Mouse (Mus musculus): ENCODE measurements around the gene Gfra4. TPM values are rescaled to one million over a fixed set of nuclear protein-coding genes. Genes with fewer than 3 reads are reported as not detected.
A peak's percentile ranks its signal among the peaks of the same experiment; 100 is the strongest.

Gene Gfra4
- polyA plus RNA-seq, 1 experiment = not detected

DNA sequence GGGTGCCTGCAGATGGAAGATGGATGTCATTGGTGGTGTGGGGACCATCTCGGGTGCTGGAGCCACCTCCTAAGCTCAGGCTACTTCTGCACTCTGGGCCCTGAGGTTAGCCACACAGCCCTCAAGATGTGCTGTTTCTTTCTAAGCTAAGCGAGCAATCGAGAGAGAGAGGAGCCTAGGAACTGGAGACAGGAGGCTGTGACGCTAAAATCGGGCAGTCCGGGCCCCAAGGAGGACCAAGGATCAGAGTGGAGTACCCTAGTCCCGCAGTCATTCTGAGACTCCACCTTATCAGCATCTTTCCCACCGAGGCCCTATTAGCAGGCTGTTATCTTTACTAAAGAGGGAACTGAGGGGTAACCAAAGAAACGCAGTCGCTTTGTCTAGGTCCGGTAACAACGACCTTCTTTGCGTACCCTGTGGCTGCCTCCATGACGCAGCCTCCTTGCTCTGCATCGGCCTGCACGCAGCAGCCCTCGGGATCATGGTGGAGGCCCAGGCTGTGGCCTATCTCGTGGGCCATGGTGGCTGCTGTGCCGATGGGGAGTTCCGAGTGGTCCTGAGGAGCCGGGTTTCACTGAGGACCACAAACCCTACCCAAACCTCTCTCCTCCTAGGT, 11.9 kb upstream of the Gfra4 start:
- H3K27me3 ChIP-seq (ENCODE audit: control insufficient read depth) = peaks cover 84% of the 10 kb centered on the region

DNA sequence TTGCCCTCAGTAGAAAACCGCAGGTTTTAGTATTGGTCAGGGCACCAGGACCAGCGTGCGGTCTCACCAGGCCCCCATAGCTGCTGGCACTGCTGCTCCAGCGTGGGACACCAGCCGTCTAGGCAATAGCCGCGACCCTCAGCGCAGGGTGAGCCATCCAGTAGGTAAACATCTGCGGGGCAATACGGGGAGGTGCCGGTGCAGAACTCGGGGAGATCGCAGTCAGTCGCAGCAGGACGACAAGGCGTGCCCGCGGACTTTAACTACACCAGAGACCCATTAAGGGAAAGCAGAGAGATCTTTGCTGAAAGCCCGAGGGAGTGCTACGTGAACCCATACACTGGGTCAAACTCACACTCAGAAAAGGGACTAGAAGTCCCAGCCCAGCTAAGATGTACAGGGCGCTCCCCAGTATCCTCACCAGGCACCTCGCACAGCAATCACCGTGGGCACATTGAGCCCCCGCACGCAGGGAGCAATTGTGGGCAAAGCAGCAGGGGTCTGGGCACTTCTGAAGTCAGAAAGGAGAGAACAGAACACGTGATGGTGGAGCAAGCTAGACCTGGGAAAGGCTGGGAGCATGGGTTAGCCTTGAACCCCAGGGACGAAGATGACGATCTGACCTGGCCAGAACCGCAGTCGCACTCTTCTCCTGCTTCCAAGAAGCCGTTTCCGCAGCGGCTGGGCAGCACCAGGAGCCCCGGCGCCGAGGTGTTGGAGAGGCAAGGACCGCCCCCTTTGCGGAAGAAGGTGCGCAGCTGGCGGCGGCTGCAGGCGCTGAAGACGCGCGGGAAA, 11.2 kb upstream of the Gfra4 start:
- peaks cover 51% of the 10 kb centered on the region for H3K4me1 ChIP-seq (ENCODE audit: control insufficient read depth)
- H3K9me3 ChIP-seq (ENCODE audit: control insufficient read depth, low read length) = peaks cover 3% of the 10 kb centered on the region; the same call in 1 of the 2 replicates
- peaks cover 82% of the 10 kb centered on the region for H3K27me3 ChIP-seq (ENCODE audit: control insufficient read depth)
- no peak overlapping the region for H3K4me3 ChIP-seq (replicated peaks)
- H3K36me3 ChIP-seq (ENCODE audit: control insufficient read depth) = no peaks in the 10 kb centered on the region
- TF ChIP-seq TAL1 (IDR thresholded peaks at IDR 0.05; ENCODE audit: low read length) = no peak
- no peak for TF ChIP-seq GATA1 (IDR thresholded peaks at IDR 0.05; ENCODE audit: low read length)

More for the DNA sequence above, 11.9 kb upstream of the Gfra4 start:
- Histone ChIP-seq H3K36me3 (ENCODE audit: control insufficient read depth) (no peaks in the 10 kb centered on the region), H3K9me3 (ENCODE audit: control insufficient read depth, low read length) (peaks cover 3% of the 10 kb centered on the region; the same call in 1 of the 2 replicates), H3K4me1 (ENCODE audit: control insufficient read depth) (peaks cover 51% of the 10 kb centered on the region), H3K4me3 (replicated peaks) (no peak overlapping the region)
- TF ChIP-seq TAL1 (IDR thresholded peaks at IDR 0.05; ENCODE audit: low read length) (no peak), GATA1 (IDR thresholded peaks at IDR 0.05; ENCODE audit: low read length) (no peak)

DNA sequence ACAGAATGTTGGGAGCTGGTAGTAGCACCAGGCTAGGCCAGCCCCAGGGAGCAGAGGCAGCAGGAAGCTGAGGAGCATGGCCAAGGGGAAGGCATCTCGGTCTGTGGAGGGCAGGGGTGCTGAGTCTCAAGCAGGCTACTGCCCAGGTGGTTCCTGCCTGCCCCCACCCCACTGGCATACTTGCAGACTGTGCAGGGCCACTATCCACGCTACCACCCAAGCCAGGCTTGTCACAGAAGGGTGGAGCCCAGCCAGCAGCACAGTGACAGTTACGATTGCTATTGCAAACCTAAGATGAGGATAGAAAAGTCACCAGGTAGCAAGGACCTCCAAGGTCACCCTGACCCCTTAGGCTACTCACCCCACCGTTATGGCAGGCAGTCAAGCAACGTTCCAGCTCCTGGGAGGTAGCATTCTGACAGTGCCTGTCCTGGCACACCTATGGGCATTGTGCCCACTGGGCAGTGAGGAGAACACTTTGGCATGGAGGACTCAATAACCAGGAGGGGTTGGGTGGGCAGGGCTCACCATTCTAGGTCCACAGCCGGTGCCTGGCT, 10.1 kb upstream of the Gfra4 start:
- Histone ChIP-seq H3K27me3 (ENCODE audit: control insufficient read depth) (peaks cover 83% of the 10 kb centered on the region), H3K9me3 (ENCODE audit: control insufficient read depth, low read length) (peaks cover 3% of the 10 kb centered on the region; the same call in 1 of the 2 replicates), H3K36me3 (ENCODE audit: control insufficient read depth) (no peaks in the 10 kb centered on the region), H3K4me1 (ENCODE audit: control insufficient read depth) (peaks cover 51% of the 10 kb centered on the region), H3K4me3 (replicated peaks) (no peak overlapping the region)
- TF ChIP-seq TAL1 (IDR thresholded peaks at IDR 0.05; ENCODE audit: low read length) (no peak), GATA1 (IDR thresholded peaks at IDR 0.05; ENCODE audit: low read length) (no peak)

DNA sequence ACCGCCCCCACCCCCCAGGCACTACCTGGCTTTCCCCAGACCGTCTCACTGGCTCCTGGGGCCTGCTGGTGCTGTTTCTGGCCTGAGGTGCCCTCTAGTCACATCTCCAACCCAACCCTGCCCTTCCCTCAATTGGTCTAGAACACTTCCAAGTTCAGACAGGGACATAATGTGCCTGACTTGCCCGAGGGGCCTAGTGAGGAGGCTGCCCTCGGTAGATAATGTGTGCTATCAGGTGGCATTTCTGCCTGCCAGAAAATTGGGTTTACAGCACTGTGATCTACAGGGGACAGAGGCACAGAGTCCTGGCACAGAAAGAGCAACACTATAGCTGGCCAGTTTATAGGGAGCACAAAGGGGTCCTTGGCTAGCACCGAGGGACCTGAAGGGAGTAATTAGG, 9.2 kb upstream of the Gfra4 start:
- H3K4me1 ChIP-seq (ENCODE audit: control insufficient read depth) = peaks cover 51% of the 10 kb centered on the region
- peaks cover 85% of the 10 kb centered on the region for H3K27me3 ChIP-seq (ENCODE audit: control insufficient read depth)
- no peaks in the 10 kb centered on the region for H3K36me3 ChIP-seq (ENCODE audit: control insufficient read depth)
- TF ChIP-seq TAL1 (IDR thresholded peaks at IDR 0.05; ENCODE audit: low read length) (0 out of 3 replicates have a peak, but pooled peaks have one; percentile 4), GATA1 (IDR thresholded peaks at IDR 0.05; ENCODE audit: low read length) (no peak)
- H3K4me3 ChIP-seq (replicated peaks) = no peak overlapping the region
- peaks cover 3% of the 10 kb centered on the region; the same call in 1 of the 2 replicates for H3K9me3 ChIP-seq (ENCODE audit: control insufficient read depth, low read length)

DNA sequence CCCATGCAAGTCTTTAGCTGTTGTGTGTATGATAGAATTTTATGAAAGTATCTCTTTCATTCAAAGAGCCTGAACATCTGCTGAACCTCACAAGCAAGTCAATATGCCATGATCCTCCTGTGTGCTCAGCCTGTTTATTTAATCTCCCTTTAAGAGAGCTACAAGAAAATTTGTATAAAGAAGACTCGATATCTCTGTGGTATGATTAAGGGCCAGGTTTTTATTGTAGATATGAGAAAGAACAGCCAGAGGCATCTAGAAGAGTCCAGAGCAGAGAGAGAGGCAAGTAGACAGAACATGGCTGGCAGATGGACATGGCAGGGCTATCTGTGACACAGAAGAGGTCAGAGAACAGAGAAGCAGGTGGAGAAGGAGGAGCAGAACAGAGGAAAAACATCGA, 3.1 kb upstream of the Gfra4 start:
- Histone ChIP-seq H3K27me3 (ENCODE audit: control insufficient read depth) (peaks cover 66% of the 10 kb centered on the region), H3K4me1 (ENCODE audit: control insufficient read depth) (peaks cover 20% of the 10 kb centered on the region), H3K9me3 (ENCODE audit: control insufficient read depth, low read length) (no peaks in the 10 kb centered on the region; the same call in 1 of the 2 replicates), H3K4me3 (replicated peaks) (no peak overlapping the region), H3K36me3 (ENCODE audit: control insufficient read depth) (no peaks in the 10 kb centered on the region)
- TF ChIP-seq TAL1 (IDR thresholded peaks at IDR 0.05; ENCODE audit: low read length) (no peak), GATA1 (IDR thresholded peaks at IDR 0.05; ENCODE audit: low read length) (no peak)

DNA sequence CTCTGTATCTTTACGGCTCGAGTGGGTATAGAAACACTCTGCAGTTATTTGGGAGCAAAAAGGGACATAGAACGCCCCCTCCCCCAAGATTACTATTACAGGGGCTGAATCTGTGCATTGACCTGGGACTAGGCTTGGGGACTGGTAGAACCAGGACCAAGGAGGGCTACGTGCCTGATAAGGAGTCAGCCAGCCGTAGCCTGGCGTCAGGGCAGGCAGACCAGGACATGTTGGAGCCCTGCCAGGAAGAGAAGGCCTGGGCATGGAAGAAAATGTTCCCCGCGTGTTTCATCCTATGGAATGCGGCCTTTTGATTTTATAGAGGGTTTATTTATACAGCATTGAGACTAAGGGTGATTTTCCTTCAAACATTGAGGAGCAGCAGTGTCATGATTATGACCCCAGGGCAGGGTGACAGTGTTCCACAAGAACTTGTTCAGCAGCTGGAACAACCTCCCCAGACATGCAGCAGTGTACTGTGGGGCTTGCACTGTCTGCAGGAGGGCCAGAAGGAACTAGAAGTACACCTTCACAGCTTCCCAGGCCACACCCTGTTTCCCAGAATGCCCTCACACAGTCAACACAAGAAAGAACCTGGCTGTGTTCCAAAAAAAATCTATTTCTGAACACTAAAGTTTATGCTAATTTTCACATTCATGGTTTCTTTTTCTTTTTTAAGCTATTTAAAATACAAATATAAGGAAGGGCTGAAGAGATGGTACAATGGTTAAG, 2.3 kb upstream of the Gfra4 start:
- Histone ChIP-seq H3K4me3 (replicated peaks) (no peak overlapping the region), H3K36me3 (ENCODE audit: control insufficient read depth) (no peaks in the 10 kb centered on the region), H3K9me3 (ENCODE audit: control insufficient read depth, low read length) (no peaks in the 10 kb centered on the region; the same call in 1 of the 2 replicates), H3K27me3 (ENCODE audit: control insufficient read depth) (peaks cover 66% of the 10 kb centered on the region), H3K4me1 (ENCODE audit: control insufficient read depth) (peaks cover 20% of the 10 kb centered on the region)
- TF ChIP-seq TAL1 (IDR thresholded peaks at IDR 0.05; ENCODE audit: low read length) = no peak
- no peak for TF ChIP-seq GATA1 (IDR thresholded peaks at IDR 0.05; ENCODE audit: low read length)

DNA sequence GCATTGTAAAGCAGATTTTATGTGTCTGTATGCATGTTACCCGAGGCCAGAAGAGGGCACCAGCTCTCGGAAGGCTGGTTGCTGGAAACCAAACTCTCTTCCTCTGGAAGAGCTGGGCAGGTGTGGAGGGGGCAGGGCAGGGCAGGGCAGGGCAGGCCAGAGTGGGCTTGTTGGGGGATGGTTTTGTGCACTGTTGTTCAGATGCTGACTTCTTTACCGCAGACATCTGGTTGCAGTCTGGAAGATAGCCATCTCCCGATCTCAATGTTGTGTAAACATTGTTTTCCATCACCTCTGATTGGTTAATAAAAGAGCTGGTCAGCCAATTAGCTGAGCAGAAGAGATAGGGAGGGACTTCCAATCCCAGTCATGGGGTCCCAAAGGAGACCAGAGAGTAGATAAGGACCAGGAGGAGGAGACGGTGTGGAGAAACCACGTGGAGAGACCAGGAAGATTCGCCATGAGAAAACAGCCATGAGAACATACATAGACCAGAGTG, 1.5 kb upstream of the Gfra4 start:
- TF ChIP-seq TAL1 (IDR thresholded peaks at IDR 0.05; ENCODE audit: low read length) (no peak), GATA1 (IDR thresholded peaks at IDR 0.05; ENCODE audit: low read length) (no peak)
- no peak overlapping the region for H3K4me3 ChIP-seq (replicated peaks)
- peaks cover 20% of the 10 kb centered on the region for H3K4me1 ChIP-seq (ENCODE audit: control insufficient read depth)
- H3K36me3 ChIP-seq (ENCODE audit: control insufficient read depth) = no peaks in the 10 kb centered on the region
- peaks cover 71% of the 10 kb centered on the region for H3K27me3 ChIP-seq (ENCODE audit: control insufficient read depth)
- no peaks in the 10 kb centered on the region; the same call in 1 of the 2 replicates for H3K9me3 ChIP-seq (ENCODE audit: control insufficient read depth, low read length)

DNA sequence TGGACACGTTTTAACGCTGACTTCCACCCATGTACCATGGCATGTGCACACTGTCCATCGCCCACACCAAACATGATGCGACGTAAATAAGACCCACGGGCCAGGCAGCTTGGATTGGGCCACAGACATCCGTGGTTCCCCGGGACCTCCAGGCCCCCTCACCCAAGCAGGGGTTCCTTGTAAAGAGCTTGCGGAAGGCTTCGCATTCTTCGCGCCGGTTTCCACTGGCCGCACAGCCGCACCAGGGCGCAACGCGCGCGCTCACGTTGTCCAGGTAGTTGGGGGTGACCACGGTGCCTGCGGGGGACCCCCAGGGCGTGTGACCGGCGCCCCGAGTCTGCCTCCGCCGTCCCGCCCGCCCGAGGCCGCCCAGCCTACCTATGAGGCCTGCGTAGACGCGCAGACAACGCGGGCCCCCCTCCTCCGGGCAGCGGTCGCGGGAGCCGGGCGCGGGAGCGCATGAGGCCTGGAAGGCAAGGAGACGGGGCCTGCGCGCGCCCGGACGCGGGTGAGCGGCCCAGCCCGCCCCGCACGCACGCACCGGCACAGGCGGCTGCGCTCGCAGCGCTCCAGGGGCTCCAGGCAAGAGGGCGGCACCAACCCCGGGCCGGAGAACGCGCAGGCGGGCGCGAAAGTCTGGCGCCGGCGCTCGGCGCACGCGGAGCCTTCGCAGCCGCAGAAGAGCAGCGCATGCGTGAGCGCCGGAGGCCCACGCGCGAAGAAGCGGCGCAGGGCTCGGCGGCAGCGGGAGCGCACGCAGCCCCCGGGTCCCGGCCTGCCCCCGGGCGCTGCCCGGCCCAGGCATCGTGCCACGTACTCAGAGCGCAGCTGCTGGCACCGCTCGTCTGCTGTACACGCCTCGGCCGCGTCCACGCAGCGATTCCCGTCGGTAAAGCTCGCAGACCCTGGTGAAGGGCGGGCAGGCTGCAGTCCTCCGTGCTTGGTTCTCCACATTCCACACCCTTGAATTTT, 1.7 kb downstream of the Gfra4 start:
- Histone ChIP-seq H3K27me3 (ENCODE audit: control insufficient read depth) (peaks cover 84% of the 10 kb centered on the region), H3K4me1 (ENCODE audit: control insufficient read depth) (peaks cover 15% of the 10 kb centered on the region), H3K4me3 (replicated peaks) (no peak overlapping the region), H3K9me3 (ENCODE audit: control insufficient read depth, low read length) (no peaks in the 10 kb centered on the region; the same call in 1 of the 2 replicates), H3K36me3 (ENCODE audit: control insufficient read depth) (no peaks in the 10 kb centered on the region)
- TF ChIP-seq TAL1 (IDR thresholded peaks at IDR 0.05; ENCODE audit: low read length) (no peak), GATA1 (IDR thresholded peaks at IDR 0.05; ENCODE audit: low read length) (no peak)

All from erythroblast, embryonic 14.5 days (primary cell).